Mouse (Mus musculus) bone marrow macrophage, adult 2 months (primary cell): Measurements from ENCODE around the gene Chmp5.

ENCODE experiments used
- CTCF ChIP-seq: IDR thresholded peaks from 2 replicates; pipeline ENCODE4 v1.5.1; 2012; ENCODE audit warnings: low read depth, mild to moderate bottlenecking, low read length, moderate library complexity
- POLR2A ChIP-seq: IDR thresholded peaks from 2 replicates; pipeline ENCODE4 v1.6.1; 2012; ENCODE audit warnings: mild to moderate bottlenecking, low read depth, low read length, borderline replicate concordance

GRCm38 (mm10) chr4:40933694-40934093 lies 14.5 kb upstream of the Chmp5 start:
- TF ChIP-seq POLR2A (no peak), CTCF (no peak)
